Mouse (Mus musculus) skeletal muscle tissue, adult 2 months (tissue): ENCODE data around the gene Dpf2.

Source experiments
- DNase-seq: peaks from one replicate; pipeline ENCODE4 v3.0.0-alpha.2; 2012; ENCODE audit warnings: low read depth, low spot score

The Dpf2 gene

GRCm38 (mm10) chr19:5864710-5865398 lies 48.0 kb downstream of the Dpf2 start:
- no peak for DNase-seq

- DNase-seq: no peak
Measured at GRCm38 (mm10) chr19:5863776-5864175, 49.0 kb downstream of the Dpf2 start.

- DNase-seq: no peak
Measured at GRCm38 (mm10) chr19:5862335-5863085, 50.3 kb downstream of the Dpf2 start.

- DNase-seq: no peak
Measured at GRCm38 (mm10) chr19:5856604-5857003, 56.2 kb downstream of the Dpf2 start.

- DNase-seq: no peak
Measured at GRCm38 (mm10) chr19:5852035-5852722, 60.6 kb downstream of the Dpf2 start.

- DNase-seq: peak; percentile 81
Measured at GRCm38 (mm10) chr19:5851481-5851971, 61.3 kb downstream of the Dpf2 start.

GRCm38 (mm10) chr19:5850860-5851259 lies 62.0 kb downstream of the Dpf2 start:
- no peak for DNase-seq

- peak; percentile 98 for DNase-seq
Measured at GRCm38 (mm10) chr19:5849843-5850527, 62.8 kb downstream of the Dpf2 start.

GRCm38 (mm10) chr19:5848826-5849672 lies 63.8 kb downstream of the Dpf2 start:
- peak; percentile 90 for DNase-seq

GRCm38 (mm10) chr19:5848032-5848825 lies 64.6 kb downstream of the Dpf2 start:
- peak; percentile 94 for DNase-seq

- DNase-seq: peak; percentile 65
Measured at GRCm38 (mm10) chr19:5847306-5847796, 65.5 kb downstream of the Dpf2 start.

- DNase-seq: peak; percentile 99
Measured at GRCm38 (mm10) chr19:5846557-5847305, 66.1 kb downstream of the Dpf2 start.
